Comparison of ENCODE assay signal across 22 mouse cellular contexts in genomic region chr7:112324577-112324976, GRCm38 (mm10).
DNase-seq lines count a peak whose midpoint lies in the region; ATAC-seq and TF ChIP-seq lines count a peak whose summit lies in the region.
"Had no signal": no experiment of that assay in that cellular context is flagged by ENCODE, and none has a peak within 500 bp of the region (broad histone marks: within the 10 kb centered on the region; RNA-seq: fewer than 3 reads in every experiment).

No protein-coding gene starts in this region.

- no peak overlapping the region for H3K27ac ChIP-seq in kidney, adult 2 months (ENCODE audit: insufficient read depth, low read depth, low read length)
- H3K27ac ChIP-seq in kidney, embryonic 16.5 days (ENCODE audit: low read length), result no peak overlapping the region
- H3K27ac ChIP-seq in liver, adult 2 months (replicated peaks; ENCODE audit: insufficient read depth, low read depth, low read length), result no peak overlapping the region
- H3K27ac ChIP-seq: embryonic facial prominence, embryonic 12.5 days; embryonic facial prominence, embryonic 15.5 days; gastrocnemius, adult 2 months; hindbrain, embryonic 14.5 days had no signal

- no peak overlapping the region for H3K4me2 ChIP-seq in kidney, embryonic 16.5 days (replicated peaks; ENCODE audit: low read depth, low read length)
- H3K4me2 ChIP-seq: embryonic facial prominence, embryonic 12.5 days; embryonic facial prominence, embryonic 15.5 days; heart, embryonic 12.5 days; hindbrain, embryonic 14.5 days had no signal

- 70% methylated on average over 5 of the region's 5 CpGs for WGBS in kidney, adult 2 months
- 92% methylated on average over 5 of the region's 5 CpGs for whole genome bisulfite sequencing in kidney, embryonic 16.5 days
- 50% methylated on average over 5 of the region's 5 CpGs for WGBS in liver, adult 2 months

- no peak for TF ChIP-seq POLR2A in kidney, adult 2 months (IDR thresholded peaks at IDR 0.05; ENCODE audit: low read depth, low read length)
- TF ChIP-seq POLR2A in liver, adult 2 months (IDR thresholded peaks at IDR 0.05; ENCODE audit: extremely low read depth, insufficient read depth, low read length), result no peak

- no peak overlapping the region for H3K9ac ChIP-seq in kidney, embryonic 16.5 days (replicated peaks; ENCODE audit: low read length)
- H3K9ac ChIP-seq in liver, adult 2 months (ENCODE audit: low read depth, low read length), result no peak overlapping the region
- H3K9ac ChIP-seq: embryonic facial prominence, embryonic 12.5 days; embryonic facial prominence, embryonic 15.5 days; forebrain, postnatal 0 days; heart, embryonic 12.5 days; hindbrain, embryonic 14.5 days had no signal

- TF ChIP-seq CTCF in kidney, adult 2 months (conservative IDR thresholded peaks at IDR 0.05; ENCODE audit: insufficient read depth, insufficient read length, low read depth, low read length), result no peak
- no peak for TF ChIP-seq CTCF in liver, adult 2 months (IDR thresholded peaks at IDR 0.05; ENCODE audit: low read depth, low read length)

- no peaks in the 10 kb centered on the region for H3K36me3 ChIP-seq in kidney, adult 2 months (ENCODE audit: control insufficient read depth, insufficient read depth, low read length)
- H3K36me3 ChIP-seq in kidney, embryonic 16.5 days (ENCODE audit: insufficient read depth, low read length), result peaks cover 10% of the 10 kb centered on the region
- H3K36me3 ChIP-seq in liver, adult 2 months (ENCODE audit: control insufficient read depth, insufficient read depth, low read length), result peaks cover 38% of the 10 kb centered on the region
- H3K36me3 ChIP-seq: embryonic facial prominence, embryonic 12.5 days; embryonic facial prominence, embryonic 15.5 days had no signal

- peaks cover 4% of the 10 kb centered on the region; the same call in 1 of the 2 replicates for H3K9me3 ChIP-seq in kidney, embryonic 16.5 days (ENCODE audit: low read length)
- H3K9me3 ChIP-seq: embryonic facial prominence, embryonic 12.5 days; embryonic facial prominence, embryonic 15.5 days; heart, embryonic 12.5 days had no signal

- no peaks in the 10 kb centered on the region for H3K27me3 ChIP-seq in kidney, adult 2 months (replicated peaks; ENCODE audit: control insufficient read depth, insufficient read depth, low read length)
- no peaks in the 10 kb centered on the region for H3K27me3 ChIP-seq in kidney, embryonic 16.5 days (ENCODE audit: insufficient read depth, low read length)
- no peaks in the 10 kb centered on the region for H3K27me3 ChIP-seq in liver, adult 2 months (ENCODE audit: control insufficient read depth, insufficient read depth, low read length)
- H3K27me3 ChIP-seq: embryonic facial prominence, embryonic 12.5 days; embryonic facial prominence, embryonic 15.5 days; heart, embryonic 12.5 days had no signal

- no peak for ATAC-seq in kidney, embryonic 16.5 days (ENCODE audit: low FRiP score, low TSS enrichment)
- ATAC-seq: CD4-positive, CD25-positive, alpha-beta regulatory T cell, adult 4 months; forebrain, embryonic 14.5 days; forebrain, postnatal 0 days had no signal

- peak; percentile 71 for DNase-seq in kidney, adult 2 months
- DNase-seq in kidney, postnatal 4 days, result no peak
- DNase-seq in kidney, postnatal 25 days, result peak; percentile 21 to 49
- DNase-seq in liver, adult 2 months (ENCODE audit: extremely low read depth, low read depth, low spot score), result peak; percentile 78
- no peak for DNase-seq in liver
- DNase-seq: cerebellum, adult 11 months; cerebellum, adult 2 months; cerebellum, adult 9-11 months; cerebellum, postnatal 25 days; forebrain, postnatal 0 days; gastrocnemius, adult 2 months; gastrocnemius, postnatal 14 days; heart, adult 11 months; heart, postnatal 14 days; heart, postnatal 4 days had no signal

- H3K4me1 ChIP-seq in kidney, adult 2 months (ENCODE audit: control insufficient read depth, insufficient read depth, low read length), result peaks cover 4% of the 10 kb centered on the region; the same call in 1 of the 2 replicates
- peaks cover 6% of the 10 kb centered on the region; the same call in 1 of the 2 replicates for H3K4me1 ChIP-seq in kidney, embryonic 16.5 days (ENCODE audit: insufficient read depth, low read length)
- no peaks in the 10 kb centered on the region for H3K4me1 ChIP-seq in liver, adult 2 months (ENCODE audit: control insufficient read depth, insufficient read depth, low read length)

- no peak overlapping the region for H3K4me3 ChIP-seq in kidney, adult 2 months (ENCODE audit: insufficient read depth, low read depth, low read length)
- H3K4me3 ChIP-seq in kidney, embryonic 16.5 days (ENCODE audit: low read length), result no peak overlapping the region
- no peak overlapping the region for H3K4me3 ChIP-seq in liver, adult 2 months (ENCODE audit: insufficient read depth, low read depth, low read length)
- H3K4me3 ChIP-seq: embryonic facial prominence, embryonic 12.5 days; embryonic facial prominence, embryonic 15.5 days; gastrocnemius, adult 2 months; heart, embryonic 12.5 days had no signal

- no peaks in the 10 kb centered on the region for H3K79me2 ChIP-seq in liver, adult 2 months (ENCODE audit: control insufficient read depth, insufficient read depth, low read length)

Comparison
In these comparisons a context has a peak if more than half of its experiments do, and no peak if none do; other contexts are left out.
1. DNase-seq: peak in kidney, adult 2 months (single experiment), kidney, postnatal 25 days (2 of 2) and liver, adult 2 months (single experiment); none in kidney, postnatal 4 days (0 of 2) and liver (single experiment).